Mouse (Mus musculus) ES-Bruce4 (cell line): Measurements from ENCODE around the gene Gnptab.

Experiments
- CTCF ChIP-seq: IDR thresholded peaks from one replicate; pipeline ENCODE4 v1.8.1; 2011; ENCODE audit warnings: low read depth, low read length
- EP300 ChIP-seq: IDR thresholded peaks from 2 replicates; pipeline ENCODE4 v1.6.1; 2011; ENCODE audit warnings: low read depth, low read length; ENCODE audit not compliant: insufficient read depth
- POLR2A ChIP-seq: IDR thresholded peaks from one replicate; pipeline ENCODE4 v1.8.1; 2011; ENCODE audit warnings: low read length; ENCODE audit not compliant: insufficient read depth

- TF ChIP-seq CTCF (no peak), POLR2A (no peak), EP300 (no peak)
Measured at GRCm38 (mm10) chr10:88412290-88412995, 33.5 kb downstream of the Gnptab start.
